Mouse (Mus musculus) urinary bladder, postnatal 10 days (tissue): ENCODE data around the gene Tmem151b.
A peak's percentile ranks its signal among the peaks of the same experiment; 100 is the strongest.

ENCODE experiments used
- DNase-seq: peaks from one replicate; pipeline ENCODE4 v3.0.0; 2022; ENCODE audit warnings: low spot score

Gene Tmem151b

DNA sequence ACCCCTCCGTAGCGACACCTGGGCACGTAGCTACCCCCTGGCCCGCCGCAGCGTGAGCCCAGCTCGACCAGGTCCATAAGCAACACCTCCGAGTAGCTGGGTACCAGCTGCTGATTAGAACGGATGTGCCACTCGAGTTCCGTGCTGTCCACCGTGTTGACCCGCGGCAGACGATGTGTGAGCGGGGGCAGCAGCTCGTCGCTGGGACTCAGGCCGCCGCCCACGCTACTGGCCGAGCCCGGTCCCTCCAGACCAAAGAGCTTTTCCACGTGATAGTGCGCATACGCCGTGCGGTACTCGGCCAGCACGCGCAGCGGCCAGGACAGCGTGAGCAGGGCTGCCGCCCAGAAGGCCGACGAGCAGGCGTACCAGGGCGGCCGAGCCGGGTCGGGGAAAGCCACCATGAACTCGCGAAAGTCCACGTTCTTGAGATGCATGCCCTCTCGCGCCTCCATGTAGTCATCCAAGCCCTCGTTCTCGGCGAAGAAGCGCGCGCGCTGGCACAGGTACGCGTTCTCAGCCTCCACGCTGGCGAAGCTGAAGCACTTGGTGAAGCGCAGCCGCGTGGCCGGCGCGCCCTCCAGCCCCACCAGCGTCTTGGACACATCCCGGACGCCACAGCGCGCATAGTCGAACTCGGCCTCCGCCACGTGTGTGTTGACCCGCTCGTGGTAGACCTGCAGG is 4.1 kb downstream of the Tmem151b start:
- no peak for DNase-seq

DNA sequence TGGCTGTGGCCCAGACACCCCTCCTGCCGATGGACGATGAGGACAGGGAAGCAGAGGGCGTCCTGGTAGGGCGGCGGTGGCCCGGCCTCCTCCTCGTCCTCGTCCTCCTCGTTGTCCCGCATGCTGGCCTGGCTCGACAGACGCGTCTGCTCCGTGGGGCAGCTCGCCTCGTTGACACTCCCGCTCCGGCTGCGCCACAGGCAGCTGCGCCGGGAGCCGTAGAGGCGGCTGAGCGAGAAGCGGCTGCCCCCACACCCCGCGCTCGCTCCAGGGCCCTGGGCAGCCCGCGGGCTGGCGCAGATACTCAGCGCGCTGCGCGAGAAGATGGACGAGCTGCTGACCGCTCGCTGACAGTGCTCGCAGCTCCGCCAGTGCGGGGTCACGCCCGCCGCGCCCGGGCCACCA is 4.6 kb downstream of the Tmem151b start:
- DNase-seq, result no peak

DNA sequence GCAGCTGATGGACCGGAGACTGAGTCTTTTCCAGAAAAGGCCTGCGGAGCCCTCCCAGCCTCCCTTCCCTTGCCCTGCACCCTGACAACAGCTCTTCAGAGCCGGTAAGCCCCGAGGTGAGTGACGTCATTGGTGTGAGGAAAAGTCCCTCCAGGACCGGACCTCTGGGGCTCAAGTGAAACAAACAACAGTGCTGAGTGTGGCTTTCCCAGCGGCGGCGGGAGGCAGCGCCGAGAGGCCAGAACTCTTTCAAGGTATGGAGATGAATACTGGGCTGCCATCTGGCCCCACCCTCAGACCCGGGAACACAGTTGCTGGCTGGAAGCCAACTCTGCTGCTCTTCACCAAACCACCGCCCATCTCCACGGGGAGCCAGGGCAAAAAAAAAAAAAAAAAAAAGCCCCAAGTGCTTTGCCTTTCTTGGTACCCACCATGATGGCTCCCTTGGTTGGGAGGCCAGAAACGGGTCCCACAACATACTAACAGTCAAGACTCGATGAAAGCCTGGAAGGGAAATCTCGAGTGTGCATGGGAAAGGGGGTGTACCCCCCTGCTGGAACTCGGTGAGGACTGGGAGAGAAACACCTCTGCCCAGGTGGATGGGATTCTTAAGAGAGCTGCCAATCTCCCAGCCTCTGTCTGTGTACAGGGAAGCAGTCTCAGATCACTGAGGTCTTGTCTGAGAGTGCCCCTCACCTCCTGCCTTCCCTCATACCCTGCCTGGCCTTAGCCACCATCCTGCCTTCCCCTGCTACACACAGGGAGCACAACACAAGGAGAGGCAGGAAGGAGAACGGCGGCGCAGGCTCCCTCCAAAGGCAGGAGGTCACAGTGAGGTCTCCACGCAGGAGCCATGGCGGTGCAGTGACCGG is 5.2 kb downstream of the Tmem151b start:
- no peak for DNase-seq

DNA sequence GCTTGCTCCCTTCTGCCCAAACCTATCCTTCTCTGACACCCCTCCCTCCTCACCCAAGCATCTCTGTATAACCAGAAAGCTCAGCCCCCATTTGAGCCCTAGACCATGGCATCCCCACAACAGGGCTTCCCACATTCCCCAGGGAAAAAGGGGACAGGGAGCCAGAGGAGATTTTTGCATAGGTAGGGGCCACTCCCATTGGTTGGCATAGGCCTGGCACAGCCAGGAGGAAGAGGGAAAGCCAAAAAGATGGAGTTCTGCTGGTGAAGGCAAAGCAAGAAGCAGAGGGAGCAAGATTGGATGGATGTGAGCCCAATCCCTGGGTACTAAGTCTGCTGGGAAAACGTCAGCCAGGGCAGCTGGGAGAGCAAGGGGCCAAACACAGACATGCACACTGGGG is 6.4 kb downstream of the Tmem151b start:
- no peak for DNase-seq

DNA sequence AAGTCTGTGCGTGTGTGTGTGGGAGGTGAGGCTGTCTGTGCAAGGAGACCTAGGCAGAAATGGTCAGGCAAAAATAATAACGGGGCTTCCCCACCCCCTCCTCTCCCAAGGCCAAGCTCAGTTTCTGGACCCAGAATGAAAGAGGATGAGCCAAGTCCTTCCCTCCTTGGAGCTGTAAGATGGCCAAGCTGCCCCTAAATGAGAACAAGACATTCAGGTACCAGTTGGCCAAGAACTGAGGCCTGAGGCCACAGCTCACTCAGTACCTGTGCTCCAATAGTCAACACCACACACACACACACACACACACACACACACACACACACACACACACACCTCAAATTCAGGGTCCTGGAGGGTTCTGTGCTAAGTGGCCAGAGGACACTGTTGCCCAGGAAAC is 6.8 kb downstream of the Tmem151b start:
- no peak for DNase-seq

DNA sequence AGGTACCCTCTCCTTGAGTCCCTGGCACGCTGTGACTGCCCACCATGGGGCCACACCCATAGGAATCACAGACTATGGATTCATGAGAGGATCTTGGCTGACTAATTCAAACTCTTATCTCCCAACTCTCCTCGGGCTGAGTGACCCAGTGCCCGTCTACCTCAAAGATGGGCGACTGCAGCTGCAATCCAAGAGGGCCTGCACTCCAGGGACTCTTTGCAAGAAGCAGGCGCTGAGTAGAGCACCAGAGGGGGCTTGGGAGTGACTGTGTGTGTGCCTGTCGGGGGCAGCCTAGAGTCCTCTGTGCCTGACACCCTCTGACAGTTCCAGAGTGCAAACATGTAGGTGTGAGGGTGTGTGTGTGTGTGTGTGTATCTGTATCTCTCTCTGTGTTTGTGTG is 7.3 kb downstream of the Tmem151b start:
- DNase-seq, result no peak

DNA sequence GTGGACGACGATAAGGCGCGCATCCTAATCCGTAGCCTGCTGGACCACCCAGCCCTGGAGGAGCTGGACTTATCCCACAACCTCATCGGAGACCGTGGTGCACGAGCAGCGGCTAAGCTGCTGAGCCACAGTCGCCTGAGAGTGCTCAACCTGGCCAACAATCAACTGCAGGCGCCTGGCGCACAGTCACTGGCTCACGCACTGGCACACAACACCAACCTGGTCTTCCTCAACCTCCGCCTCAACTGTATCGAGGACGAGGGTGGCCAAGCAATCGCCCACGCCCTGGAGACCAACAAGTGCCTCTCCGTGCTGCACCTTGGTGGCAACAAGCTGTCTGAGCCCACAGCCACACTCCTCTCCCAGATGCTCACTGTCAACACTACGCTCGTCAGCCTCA is 9.8 kb downstream of the Tmem151b start:
- no peak for DNase-seq

DNA sequence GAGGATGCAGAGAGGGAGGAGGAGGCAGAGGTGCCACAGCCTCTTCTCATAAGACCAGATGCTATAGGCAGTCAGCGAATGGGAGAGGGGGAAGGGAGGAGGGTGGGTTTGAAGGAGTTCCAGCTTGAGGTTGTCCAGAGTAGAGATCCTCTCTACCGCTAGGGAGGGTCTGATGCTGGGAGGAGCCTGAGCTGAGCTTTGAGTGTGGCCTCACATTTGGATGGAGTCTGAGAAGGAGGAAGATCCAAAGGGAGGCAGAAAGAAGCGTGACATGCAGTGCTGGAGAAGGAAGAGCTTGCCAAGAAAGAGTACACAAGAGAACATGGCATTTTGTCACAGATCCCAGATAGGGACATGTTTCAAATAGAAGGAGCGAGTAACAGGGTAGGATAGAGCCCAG is 11.1 kb downstream of the Tmem151b start:
- DNase-seq, result no peak

DNA sequence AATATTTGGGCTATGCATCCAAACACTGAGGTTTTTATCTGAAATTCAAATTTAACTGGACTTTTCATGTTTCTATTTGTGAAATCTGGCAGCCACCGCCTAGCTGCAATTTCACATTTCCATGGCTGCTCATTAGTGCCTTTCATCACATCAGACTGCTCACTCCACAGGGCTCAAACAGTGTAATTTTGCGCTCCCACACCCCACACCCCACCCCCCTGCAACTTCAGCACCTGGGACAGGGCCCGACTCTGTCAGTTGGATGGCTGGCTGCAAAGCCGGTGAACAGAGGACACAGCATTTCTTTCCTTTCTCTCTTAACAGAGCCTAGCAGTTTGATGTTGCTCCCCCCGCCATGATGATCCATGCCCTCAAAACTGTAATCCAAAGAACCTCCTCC is 13.2 kb downstream of the Tmem151b start:
- DNase-seq, result no peak

DNA sequence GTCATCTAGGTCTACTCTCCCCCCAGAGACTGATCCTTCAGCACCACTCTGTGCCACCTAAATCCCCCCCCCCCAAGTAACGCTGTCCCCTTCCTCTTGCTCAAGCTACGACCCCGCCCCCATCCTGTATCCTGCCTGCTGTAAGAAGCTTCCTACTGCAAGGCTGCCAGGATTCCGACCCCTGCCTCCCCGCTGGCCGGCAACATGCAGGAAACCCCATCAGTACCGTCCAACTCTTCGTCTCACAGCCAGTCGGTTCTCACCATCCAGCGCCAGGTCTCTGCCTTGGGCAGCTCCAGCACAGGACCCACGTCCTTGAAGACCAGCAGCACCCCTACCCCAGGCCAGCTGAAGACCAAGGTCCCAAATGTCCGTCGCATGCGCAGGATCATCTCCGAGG is 16.6 kb downstream of the Tmem151b start:
- no peak for DNase-seq

DNA sequence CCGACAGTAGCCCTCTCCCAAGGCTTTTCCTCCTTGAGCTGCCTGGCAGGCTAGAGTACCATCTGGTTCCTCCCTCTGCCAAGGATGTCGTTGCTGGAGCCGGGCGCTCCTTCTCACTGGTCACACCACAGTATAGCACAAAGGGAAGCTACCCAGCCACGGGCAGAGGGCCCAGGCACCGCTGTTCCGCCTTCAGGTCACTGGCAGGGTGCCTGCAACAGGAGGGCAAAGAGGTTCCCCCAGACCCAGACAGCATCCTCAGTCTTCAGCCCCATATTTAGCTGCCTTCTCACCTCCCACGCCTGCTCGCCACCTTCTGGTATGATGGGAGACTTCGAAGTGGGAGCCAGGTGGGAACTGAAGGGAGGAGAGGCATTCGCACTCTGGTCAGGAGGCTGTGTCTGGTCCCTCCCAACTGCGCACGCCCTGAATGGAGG is 19.1 kb downstream of the Tmem151b start:
- DNase-seq, result no peak

DNA sequence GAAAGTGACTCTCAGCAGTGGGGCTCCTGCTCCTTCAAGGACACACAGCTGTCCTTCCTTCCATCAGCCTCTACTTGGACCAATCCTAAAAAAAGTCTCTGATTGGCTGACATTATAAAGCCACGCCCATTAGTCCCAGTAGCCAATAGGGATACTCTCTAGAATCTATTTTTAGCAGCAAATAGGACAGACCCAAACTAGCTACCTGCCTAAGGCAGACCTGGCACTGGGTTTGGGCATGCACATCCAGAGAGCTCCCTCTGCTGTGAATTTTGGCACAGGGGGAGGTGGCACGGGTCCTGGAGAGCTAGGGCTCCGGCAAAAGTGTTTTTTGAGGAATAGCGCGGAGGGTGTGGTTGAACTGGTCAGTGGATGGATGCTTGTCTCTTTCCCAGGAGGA is 22.9 kb downstream of the Tmem151b start:
- no peak for DNase-seq

DNA sequence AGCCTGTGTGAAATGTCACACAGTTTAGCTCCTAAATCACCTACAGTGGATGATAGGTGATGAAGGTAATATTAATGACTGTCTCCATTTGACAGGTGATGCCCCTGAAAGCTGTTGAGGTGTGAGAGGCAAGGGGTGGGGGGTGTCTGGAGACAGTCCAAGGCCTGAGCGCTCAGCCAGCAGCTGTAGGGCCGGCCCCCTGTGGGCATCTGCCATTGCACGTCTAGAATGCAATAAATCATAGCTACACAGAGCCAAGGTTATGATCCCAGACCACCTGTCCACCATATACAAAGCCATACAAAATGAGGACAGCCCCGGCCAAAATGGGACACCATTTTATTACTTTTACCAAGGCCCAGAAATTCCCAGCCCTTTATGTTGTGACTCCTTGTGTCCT is 24.5 kb downstream of the Tmem151b start:
- no peak for DNase-seq

DNA sequence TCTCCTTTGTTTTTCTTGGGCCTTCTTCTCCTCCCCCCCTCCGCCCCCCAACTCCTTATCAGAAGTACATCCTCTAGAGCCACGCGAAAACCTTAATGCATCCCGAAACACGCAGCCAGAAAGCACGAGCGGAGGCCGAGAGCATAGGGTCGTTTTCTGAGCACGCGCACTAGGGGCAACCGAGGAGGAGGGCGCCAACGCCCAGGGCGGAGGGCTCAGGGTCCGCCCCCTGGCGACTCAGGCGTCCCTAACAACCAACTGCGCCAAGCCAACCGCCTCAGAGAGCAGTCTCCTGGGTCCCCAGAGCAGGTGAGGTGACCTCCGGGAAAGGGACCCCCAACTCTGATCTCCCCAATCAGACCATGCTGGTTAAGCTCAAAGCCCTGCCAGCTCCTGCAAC is 26.2 kb downstream of the Tmem151b start, which contains the start of gene Tcte1:
Gene Tcte1, plus strand, starts transcription at position 172 of the 400 bp plus-strand sequence.
- DNase-seq, result no peak

DNA sequence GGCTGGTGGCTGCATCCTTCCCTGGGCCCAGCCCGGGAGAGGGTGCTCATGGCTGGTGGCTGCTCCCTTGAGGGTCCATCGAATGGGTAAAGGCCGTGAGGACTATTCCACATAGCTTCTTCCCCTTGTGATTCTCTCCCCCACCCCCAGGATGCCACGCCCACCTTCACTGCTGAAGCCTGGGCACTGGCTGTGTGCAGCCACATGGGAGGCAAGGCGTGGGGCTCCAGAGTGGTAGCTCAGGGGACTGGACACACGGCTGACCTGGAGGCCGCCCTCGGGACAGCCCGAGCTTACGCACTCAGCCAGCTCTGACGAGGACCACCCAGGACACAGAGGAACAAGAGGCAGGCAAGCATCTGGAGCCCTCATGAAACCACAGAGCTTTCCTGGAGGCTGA is 29.3 kb downstream of the Tmem151b start:
- no peak for DNase-seq

DNA sequence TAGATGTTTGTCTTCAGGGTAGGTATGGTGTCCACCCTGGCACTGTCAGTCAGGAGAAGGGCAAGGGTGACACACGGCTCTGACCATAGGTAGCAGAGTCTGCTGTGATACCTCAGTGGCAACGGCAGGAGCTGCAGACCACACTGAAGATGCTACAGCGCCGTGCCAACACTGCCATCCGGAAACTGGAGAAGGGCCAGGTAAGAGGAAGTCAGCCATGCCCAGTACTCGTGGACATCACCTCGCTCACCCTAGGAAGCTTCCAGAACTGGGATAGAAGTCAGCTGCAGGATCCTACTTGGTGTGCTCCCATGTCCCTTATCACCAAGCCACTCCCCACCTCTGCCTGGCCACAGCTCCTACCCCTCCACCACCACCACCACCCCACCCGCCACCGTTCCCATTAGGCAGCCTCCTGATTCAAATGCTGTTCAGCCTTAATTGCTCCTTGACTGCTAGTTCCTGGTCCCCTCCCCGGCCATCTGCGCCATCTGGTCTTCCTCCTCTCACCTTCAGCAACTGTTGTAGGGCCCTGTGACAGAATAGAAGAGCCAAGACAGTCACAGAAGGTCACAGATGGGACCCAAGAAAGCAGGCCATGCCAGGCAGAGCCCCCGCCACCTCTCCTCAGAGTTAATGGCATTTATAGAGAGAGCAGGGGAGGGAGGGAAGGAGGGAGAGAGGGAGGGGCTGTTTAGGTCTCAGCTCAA is 30.6 kb downstream of the Tmem151b start:
- DNase-seq, result no peak

DNA sequence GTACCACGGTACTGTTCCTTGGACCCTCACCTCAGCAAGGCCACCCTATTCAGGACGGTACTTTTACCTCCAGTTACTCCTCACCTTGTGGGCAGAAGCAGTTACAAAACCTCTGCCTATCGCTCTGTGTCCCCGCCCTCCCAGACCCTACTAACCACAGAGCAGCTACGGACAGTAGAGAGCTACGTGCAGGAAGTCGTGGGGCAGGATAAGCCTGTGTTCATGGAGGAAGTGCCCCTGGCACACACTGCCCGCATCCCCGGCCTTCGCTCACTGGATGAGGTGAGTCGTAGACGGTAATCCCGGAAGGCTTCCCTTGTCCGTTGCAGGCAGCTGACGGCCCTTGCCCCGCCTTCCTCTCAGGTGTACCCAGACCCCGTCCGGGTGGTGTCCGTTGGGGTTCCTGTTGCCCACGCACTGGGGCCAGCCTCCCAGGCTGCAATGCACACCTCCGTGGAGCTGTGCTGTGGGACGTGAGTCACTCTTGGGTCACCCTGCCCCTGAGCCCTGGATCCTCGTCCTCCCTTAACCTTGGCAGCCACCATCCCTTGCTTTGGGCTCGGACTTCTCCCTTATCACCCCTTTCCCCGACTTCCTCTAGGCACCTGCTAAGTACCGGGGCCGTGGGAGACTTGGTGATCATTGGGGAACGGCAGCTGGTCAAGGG is 31.8 kb downstream of the Tmem151b start:
- DNase-seq, result no peak

DNA sequence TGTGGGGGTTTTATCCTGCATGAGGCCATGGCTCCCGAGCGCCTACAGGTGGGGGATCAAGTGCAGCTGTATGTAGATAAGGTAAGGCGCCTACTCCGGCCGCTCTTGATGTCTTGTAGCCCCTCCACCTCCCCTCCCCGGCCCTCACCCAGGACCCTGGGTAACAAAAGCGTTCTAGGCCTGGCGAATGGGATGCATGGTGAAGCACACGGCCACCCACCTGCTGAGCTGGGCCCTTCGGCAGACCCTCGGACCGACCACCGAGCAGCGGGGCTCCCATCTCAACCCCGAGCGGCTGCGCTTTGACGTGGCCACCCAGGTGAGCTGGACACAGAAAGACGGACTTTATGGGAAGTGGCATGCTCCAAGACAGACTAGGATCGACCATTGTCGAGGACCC is 32.3 kb downstream of the Tmem151b start:
- DNase-seq, result no peak

DNA sequence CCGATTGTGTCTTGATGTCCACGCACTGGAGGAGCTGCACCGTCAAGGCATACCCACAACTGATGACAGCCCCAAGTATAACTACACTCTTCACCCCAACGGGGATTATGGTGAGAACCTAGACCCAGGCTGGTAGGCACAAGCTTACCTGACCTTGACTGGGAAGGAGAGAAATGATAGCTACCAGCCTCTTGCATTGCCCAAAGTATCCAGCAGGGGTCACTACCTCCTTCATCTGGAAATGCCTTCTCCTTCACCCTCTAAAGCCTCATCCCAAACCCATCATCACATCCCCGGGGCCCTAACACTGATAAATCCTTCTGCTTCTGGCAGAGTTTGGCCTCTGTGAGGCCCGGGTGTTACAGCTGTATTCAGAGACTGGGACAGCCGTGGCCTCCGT is 33.0 kb downstream of the Tmem151b start:
- DNase-seq, result peak; percentile 32

DNA sequence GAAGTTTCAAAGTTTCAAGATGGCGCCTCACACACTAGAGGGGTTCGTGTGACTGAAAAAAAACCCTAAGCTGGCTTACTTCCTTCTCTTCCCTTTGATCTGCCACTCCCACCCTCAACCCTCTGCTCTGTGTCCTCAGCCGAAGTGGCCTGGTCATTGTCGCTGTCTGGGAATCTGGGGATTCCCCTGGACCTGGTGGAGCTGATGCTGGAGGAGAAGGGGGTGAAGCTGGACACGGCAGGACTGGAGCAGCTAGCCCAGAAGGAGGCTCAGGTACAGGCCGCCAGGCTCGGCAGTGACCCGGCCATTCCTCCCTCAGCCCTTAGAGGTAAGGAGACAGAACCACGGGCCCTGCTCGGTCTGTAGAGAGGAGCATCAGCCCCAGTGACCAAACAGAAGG is 33.7 kb downstream of the Tmem151b start:
- no peak for DNase-seq

DNA sequence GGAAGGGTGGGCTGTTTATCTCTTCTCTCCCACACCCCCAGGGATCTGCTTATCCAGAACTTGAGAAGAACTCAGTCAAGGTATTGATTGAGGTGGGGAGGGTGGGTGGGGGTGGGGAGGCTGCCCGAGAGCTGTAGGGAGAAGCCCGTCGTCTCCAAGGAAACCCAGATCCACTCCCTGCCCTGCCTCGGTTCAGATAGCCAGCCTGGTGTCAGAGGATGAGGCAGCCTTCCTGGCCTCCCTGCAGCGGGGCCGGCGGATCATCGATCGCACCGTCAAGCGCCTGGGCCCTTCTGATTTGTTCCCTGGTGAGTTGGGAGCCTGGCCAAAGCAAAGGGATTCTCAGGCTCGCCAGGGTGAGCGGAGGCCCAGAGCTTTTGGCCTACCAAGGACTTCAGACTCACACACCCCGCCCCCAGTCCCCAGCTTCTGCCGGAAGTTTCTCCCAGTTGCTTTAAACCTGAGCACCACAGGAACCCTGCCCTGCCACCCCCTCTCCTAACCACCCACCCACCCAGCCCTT is 34.2 kb downstream of the Tmem151b start:
- DNase-seq, result no peak

DNA sequence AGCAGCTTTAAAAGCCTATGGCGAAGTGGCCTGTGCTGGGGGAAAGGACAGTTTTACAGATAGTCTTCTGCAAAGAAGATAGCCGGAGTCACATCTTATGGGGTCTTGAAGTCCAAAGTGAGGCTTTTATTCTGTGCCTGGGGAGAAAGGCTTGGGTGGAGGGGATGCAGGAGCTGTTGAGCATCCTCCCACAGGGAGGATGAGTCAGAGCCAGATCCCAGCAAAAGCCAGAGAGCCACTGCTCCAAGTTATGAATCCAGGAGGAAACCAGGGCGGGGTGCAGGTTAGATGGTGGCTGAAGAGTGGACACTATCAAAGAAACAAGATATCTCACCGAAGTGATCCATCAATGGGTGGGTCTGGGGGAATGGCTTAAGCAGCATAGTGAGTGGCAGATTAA is 37.7 kb downstream of the Tmem151b start:
- no peak for DNase-seq
